Mouse (Mus musculus): ENCODE data around the gene Galc.

DNA sequence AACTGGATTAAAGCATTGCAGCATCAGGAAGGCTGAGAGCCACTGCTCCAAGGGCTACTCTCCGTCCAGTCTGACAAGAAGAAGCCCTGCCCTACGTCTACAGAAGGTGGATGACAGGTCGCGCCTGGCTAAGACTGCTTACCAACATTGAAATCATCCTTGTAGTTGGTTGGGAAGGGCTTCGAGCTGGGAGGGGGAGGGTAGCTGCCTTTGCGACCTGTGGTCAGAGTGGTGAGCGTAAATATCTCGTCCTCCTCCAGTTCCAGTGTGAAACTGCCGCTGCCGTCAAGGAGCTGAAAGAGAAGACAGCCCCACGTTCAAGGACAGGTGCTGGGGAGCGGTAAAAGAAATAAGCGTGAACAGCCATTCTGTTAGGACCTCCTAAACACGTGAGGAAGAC lies 45.1 kb downstream of the Galc start:
- TF ChIP-seq POLR2A (IDR thresholded peaks at IDR 0.05; ENCODE audit: low read depth, low read length) = no peak
- TF ChIP-seq CTCF (IDR thresholded peaks at IDR 0.05; ENCODE audit: extremely low read depth, insufficient read length, insufficient replicate concordance, low read depth, low read length) = no peak
